Mouse (Mus musculus) liver, adult (tissue): ENCODE measurements at regions not wholly inside any gene's neighbourhood (a gene's known extent, or its start where the extent isn't known, plus 50 kb on each side); places are given as distances from the start of the nearest gene placed in this dataset.

ENCODE experiments used
- GATA4 ChIP-seq: IDR thresholded peaks from 2 replicates; pipeline ENCODE4 v1.6.1; 2014; ENCODE audit warnings: mild to moderate bottlenecking, low read length; ENCODE audit not compliant: insufficient replicate concordance

DNA sequence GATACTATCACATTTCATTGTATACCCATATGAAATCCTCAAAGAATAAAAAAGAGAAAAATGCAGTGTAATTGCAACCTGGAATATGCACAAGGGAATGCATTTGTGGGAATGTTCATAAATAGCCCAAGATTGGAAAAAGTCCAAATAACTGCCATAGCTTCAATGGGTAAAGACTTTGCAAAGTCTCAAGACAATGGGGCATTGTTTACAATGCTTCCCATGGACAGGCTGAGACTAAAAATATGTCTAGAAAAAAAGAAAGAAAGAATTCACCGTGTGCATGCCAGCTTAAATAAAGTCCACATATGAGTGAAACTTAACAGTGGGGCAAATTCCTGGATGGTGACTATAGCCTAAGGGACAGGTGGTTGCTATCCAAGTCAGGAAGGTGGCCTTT, 210.4 kb upstream of the Sox11 start:
- no peak for TF ChIP-seq GATA4

DNA sequence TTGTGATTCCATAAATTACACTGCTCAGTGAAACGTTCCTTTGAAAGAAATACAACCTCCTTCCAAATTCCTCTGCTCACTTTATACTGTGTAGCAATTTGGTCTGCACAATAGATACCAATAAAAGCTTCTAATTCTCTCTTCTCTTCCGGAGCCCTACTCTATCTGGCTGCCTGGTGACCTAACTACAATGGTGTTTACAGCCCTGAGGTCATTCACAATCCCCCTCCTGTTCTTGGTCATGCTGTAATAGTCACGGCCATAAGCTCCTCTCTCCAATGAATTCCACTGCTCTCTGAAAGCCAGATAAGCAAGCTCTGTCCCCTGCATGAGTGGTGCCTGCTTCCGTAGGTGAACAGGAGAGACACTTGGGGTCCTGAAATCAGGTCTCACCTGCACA, 195.8 kb upstream of the Sox11 start:
- no peak for TF ChIP-seq GATA4

DNA sequence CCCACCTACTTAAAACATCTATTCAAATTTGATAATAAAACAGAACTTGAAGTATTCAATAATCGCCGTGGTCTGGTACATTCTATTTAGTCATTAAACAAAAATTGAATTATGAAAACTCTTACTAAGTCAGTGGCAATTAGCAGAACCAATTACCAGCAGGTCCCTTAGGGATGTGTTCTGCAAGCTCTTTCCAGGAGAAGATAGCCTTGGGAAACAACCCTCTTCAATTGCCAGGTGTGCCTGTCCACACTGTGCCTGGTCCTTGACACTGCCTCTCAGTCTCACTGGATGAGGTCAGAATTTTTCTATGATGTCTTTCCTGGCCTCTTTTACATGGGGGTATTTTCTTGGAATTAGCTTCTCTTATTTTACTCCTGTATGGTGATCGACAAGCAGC, 195.1 kb upstream of the Sox11 start:
- TF ChIP-seq GATA4, result no peak

DNA sequence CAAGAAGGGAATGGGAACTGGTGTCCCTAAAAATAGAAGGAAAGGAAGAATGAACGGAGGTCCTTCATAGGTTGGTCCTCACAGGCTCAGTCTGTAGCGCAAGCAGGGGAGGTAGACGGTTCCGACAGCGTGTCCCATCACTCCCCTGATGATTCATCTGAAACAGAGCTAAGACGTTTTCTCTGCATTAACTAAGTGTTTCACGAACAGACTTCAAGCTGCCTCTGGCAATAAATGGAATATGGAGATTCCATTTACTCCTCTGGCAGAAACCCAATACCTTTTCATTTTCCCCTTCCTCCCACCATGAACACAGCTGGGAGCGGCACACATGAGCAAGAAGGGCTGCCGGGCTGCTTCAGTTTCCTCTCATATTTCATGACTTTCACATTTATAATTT, 194.6 kb upstream of the Sox11 start:
- no peak for TF ChIP-seq GATA4

DNA sequence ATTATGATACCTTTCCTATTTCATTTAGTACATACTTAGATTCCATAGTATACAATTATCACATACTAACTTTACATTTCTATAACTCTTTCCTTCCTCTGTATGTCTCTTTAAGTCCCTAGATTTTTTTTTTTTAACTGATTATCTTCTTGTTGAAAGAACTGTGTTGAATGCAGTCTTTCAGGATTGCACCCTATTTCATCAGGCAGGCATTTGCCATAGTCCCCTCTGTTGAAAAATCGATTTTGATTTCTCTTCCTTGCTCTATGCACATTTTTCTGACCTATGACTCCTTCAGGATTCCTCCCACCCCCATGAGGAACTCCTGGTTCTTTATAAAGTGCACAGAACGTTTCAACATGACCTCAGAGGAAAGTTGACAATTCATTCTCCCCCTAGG, 183.2 kb upstream of the Sox11 start:
- TF ChIP-seq GATA4, result no peak

DNA sequence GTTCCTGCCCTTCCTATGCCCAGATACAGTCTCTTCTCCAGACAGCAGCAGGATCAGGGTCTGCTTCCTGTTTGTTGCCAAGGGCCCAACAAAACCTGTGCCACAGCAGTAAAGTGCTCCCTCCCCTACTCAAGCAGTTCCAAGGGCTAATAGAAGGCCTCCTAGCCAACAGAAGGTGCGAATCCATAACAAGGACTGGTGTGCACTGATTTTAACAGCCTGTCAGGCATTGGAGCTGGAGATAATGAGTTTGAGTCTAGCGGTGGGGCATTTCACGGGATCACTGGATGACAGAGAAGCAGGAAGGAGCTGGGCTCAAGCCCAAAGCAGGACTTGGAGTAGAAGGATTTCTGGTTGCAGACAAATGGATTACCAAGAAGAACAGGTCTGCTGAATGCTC, 170.9 kb upstream of the Sox11 start:
- no peak for TF ChIP-seq GATA4

DNA sequence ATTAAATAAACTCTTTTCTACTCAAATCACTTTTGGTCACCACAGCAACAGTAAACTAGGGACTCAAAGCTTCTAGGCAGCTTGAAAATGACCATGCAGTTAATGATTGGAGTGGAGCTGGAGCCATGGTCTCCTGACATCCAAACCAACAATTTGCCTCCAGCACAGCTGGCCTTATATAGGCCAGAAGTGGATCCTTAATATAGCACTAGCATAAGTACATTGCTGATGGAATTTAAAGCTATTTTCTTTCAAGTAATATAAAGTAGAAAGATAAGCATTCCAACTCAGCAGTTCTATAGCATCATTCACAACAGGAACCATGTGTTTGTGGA, 165.8 kb upstream of the Sox11 start:
- TF ChIP-seq GATA4, result no peak

DNA sequence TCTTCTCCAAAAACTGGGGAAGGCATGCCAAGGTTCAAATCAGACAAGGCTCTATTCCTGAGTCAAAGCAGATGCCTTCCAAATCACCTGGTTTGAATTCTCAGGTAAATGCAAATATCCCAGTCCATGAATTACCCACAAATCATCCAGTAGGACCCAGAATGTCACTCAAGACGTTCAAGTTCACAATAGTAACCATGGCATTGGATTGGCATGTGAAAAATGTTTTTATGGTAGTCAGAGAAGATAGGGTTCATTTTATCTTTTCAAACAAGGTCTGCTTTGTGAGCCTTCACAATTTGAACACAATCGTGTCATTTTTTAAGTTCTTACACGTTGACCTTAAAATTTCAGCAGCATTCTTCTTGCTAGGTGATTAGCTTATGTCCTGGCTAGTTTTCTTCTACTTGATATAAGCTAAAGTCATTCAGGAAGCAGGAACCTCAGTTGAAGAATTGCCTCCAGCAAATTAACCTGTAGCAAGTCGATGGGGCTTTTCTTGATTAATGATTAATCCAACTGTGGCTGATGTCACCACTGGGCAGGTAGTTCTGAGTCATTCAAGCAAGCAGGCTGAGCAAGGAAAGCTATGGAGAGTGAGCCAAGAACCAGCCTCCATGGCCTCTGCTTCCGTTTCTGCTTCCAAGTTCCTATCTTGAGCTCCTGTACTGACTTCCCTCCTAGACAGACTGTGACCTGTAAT, 165.3 kb upstream of the Sox11 start:
- no peak for TF ChIP-seq GATA4

DNA sequence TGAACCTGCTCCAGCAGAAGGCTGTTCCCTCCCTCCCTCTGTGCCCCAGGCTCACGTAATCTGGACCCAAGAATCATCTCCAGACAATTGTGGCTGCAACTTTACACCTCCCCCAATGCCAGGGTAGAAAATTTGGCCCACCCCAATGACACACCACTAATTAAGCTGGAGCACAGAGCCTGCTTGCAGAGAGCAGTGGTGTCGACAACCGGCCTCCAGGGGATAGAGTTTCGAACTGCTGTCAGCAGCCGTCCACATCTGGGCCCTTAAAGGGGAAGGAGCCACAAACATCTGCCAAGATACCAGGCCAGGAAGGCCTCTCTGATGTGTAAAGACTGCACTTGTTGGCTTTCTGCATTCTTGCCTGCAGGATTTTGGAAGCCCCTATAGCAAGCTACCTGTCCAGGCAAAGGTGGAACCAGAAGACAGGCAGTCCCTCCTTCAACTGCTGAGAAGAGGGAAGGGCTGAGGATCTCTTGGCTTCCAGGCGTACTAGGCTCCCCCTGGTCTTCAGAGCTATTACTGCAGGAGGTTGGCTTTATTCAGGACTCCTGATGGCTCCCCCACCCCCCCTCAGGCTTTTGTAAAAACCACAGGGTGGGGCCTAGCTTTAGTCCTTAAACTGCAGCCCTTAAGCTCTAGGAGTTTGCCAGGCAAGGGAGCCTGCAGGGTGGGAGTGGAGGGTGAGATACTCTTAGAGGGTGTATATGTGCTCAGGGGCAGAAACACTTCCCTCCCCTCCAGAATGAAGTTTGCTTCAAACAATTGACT, 160.5 kb upstream of the Sox11 start:
- TF ChIP-seq GATA4, result no peak

DNA sequence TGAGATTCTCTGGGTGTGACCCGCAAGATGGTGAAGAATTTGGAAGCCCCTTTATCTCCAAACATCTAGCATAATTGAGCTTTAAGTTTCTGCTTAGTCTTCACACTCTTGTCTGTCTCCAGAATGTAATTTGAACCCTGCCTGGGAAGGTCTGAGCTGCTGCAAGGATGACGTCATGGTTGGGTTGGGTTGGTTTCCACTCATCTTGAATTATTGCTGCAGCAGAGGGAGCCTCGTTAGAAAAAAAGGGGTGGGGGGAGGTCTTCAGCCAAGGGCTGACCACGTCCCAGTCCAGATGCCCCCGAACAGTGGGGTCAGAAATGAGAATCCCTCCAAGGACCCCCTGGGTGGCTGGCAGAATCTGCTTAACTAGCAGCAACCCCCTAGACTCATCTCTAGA, 158.1 kb upstream of the Sox11 start:
- TF ChIP-seq GATA4, result no peak

DNA sequence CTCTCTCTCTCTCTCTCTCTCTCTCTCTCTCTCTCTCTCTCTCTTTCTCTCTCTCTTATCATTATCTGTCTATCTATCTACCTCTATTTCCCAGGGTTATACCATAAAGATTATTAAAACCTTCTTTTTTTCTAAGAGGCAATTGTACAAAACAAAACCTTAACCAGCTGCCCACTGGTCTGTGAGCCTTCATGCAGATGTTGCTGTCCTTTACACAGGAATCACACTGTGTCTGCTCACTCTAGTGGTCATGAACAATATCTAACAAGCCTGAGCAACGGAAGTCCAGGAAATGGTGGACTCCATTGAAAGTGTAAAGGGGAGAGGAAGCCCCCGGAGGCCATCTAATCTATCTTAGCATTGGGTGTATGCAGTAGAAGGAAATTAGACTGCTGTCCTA, 156.9 kb upstream of the Sox11 start:
- no peak for TF ChIP-seq GATA4

DNA sequence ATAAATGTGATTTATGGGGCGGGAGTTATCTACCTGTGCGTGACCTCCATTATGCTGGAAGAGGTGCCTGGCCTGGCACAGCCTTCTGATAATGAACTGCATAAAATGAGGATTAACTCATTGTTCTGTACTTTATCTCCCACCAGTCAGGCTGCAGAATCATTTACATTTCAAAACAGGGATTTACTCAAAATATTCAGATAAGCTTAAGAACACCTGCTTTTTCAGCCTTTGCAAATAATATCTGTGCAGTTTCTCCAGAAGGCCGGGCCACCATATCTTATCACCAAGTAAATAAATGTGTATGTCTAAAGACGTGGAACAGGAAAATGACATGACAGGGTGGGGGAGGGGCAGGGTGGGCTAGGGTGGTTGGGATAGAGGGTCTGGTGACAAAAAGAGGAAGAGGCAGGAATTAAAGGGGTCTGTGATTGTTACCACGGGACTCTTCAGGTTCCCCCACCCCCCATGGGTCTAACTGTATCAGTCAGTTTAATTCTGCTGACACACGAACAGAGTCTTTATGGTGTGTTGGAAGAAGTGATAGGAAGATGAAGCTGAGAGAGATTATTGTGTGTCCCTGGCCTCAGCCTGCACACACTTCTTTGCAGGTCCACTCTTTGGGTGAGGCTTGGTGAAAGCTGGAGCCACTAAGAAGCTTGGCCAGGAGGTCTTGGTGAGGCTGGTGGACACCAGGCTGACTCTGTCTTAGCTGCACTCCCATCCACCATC, 154.6 kb upstream of the Sox11 start:
- TF ChIP-seq GATA4, result no peak

DNA sequence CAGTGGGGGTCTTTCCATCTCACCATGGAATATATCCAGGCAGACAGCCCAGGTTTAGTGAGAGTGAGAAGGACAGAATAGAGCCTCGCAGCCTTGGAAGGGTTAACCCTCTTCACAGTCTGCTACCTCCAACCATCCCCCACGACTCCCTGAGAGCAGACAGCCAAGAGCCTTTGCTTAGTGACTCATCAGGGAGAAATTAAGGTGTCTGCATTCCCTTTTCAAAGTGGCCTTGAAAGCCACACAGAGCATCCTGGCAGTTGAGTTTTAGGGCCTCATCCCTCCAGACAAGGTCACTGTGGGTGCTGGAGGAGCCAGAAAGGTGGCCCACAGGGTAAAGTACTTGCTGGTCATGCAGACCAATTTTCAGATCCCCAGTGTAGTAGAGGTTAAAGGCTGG, 149.9 kb upstream of the Sox11 start:
- TF ChIP-seq GATA4, result no peak

DNA sequence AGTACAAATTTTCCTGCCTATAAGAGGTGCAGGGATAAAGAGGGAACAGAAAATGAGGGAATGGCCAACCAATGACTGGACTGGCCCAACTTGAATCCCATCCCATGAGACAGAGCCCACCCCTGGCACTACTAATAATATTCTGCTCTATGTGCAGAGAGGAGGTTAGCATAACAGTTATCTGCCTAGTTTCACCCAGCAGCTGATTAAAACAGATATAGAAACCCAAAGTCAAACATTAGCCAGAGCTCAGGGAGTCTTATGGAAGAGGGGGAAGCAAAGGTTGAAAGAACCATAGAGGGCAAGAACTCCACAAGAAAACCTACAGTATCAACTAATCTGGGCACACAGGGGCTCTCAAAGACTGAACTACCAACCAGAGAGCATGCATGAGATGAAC, 138.9 kb upstream of the Sox11 start:
- no peak for TF ChIP-seq GATA4

DNA sequence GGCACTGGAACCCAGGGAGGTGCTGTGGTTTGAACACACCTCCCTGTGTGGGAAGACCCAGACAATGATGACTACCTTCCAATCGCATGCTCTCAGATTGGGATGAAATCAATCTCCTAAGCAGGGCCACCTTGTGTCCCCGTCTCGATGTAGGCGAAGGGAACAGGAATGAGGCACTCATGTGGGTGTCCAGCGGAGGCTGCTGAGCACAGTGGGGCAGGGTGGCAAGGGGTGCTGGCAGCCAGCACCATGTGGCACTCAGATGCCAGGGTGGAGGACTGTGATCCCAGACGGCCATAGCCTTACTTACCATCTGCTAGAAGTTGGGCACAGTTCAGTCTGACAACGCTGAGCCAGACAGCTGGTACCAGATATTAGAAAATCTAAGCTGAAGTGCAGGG, 137.2 kb upstream of the Sox11 start:
- no peak for TF ChIP-seq GATA4

DNA sequence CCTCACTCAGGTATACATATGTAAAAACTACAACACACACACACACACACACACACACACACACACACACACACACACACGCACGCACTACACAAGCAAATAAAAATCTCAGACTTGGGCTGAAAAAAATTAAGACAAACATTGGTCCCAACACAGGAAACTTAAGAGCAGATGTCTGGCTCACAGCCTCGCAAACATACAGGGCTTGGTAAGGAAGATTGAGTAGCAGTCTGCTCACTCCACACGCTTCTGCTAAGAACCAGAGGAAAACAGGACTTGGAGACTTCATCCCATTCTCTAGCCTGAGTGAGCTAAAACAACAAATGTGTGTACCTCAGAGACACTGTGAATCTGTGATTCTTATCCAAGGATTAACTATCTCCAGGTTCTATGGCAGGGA, 132.3 kb upstream of the Sox11 start:
- TF ChIP-seq GATA4, result no peak
